Mouse (Mus musculus) liver, embryonic 11.5 days (tissue): Measurements from ENCODE around the gene Trpv2. TPM values are rescaled to one million over a fixed set of nuclear protein-coding genes. Genes with fewer than 3 reads are reported as not detected.
A peak's percentile ranks its signal among the peaks of the same experiment; 100 is the strongest.

Source experiments
- ATAC-seq: fragments of 200-750 bp; cut with Nextera tagmentation; replicated peaks from 2 replicates; pipeline ENCODE4 v1.8.0; 2017; ENCODE audit warnings: moderate number of reproducible peaks, mild to moderate bottlenecking, moderate TSS enrichment, moderate library complexity; ENCODE audit not compliant: low FRiP score
- DNase-seq: peaks from one replicate; pipeline ENCODE4 v3.0.0-alpha.2; 2017; ENCODE audit warnings: low spot score
- H3K27ac ChIP-seq: fragments of 300-500 bp; sonication (generic); 2 replicates; pipeline ENCODE4 v1.5.1; 2014; ENCODE audit warnings: mild to moderate bottlenecking, low read depth, low read length, control low read depth
- H3K27me3 ChIP-seq: fragments of 300-500 bp; sonication (generic); replicated peaks from 2 replicates; pipeline ENCODE4 v1.6.1; 2014; ENCODE audit warnings: low read length, mixed read lengths; ENCODE audit not compliant: control insufficient read depth, insufficient read depth
- H3K36me3 ChIP-seq: fragments of 300-500 bp; sonication (generic); 2 replicates; pipeline ENCODE4 v1.6.1; 2014; ENCODE audit warnings: mild to moderate bottlenecking, low read length, moderate library complexity, mixed read lengths; ENCODE audit not compliant: control insufficient read depth, insufficient read depth
- H3K4me1 ChIP-seq: fragments of 300-500 bp; sonication (generic); replicated peaks from 2 replicates; pipeline ENCODE4 v1.6.1; 2014; ENCODE audit warnings: low read length, mixed read lengths; ENCODE audit not compliant: control insufficient read depth, insufficient read depth
- H3K4me2 ChIP-seq: fragments of 300-500 bp; sonication (generic); 2 replicates; pipeline ENCODE4 v1.6.1; 2014; ENCODE audit warnings: mild to moderate bottlenecking, control low read depth, moderate library complexity
- H3K4me3 ChIP-seq: fragments of 300-500 bp; sonication (generic); 2 replicates; pipeline ENCODE4 v1.5.1; 2014; ENCODE audit warnings: low read depth, low read length, control low read depth
- H3K9ac ChIP-seq: fragments of 300-500 bp; sonication (generic); 2 replicates; pipeline ENCODE4 v1.6.1; 2014; ENCODE audit warnings: low read depth, low read length, control low read depth
- H3K9me3 ChIP-seq: fragments of 300-500 bp; sonication (generic); 2 replicates; pipeline ENCODE4 v1.6.1; 2016; ENCODE audit warnings: low read length, inconsistent platforms, mixed read lengths; ENCODE audit not compliant: control insufficient read depth
- WGBS: fragments of 180-500 bp; shearing (Covaris S2); extraction: QIAGEN DNeasy Blood & Tissue Kit; methylation state at CpG from one replicate; pipeline ENCODE4 v1.1.7; 2014; 5-methylcytosine and 5-hydroxymethylcytosine counted together
- polyA plus RNA-seq: library from polyadenylated mRNA; unstranded; fragments of >200 nt; fragmentation: Nextera tagmentation; extraction: Ambion mirVana; gene quantifications from 2 replicates; pipeline ENCODE4 v1.2.1, GENCODE M21; 2014

Gene Trpv2
- polyA plus RNA-seq, 1 experiment from 2014 or later, result 10.9 TPM

DNA sequence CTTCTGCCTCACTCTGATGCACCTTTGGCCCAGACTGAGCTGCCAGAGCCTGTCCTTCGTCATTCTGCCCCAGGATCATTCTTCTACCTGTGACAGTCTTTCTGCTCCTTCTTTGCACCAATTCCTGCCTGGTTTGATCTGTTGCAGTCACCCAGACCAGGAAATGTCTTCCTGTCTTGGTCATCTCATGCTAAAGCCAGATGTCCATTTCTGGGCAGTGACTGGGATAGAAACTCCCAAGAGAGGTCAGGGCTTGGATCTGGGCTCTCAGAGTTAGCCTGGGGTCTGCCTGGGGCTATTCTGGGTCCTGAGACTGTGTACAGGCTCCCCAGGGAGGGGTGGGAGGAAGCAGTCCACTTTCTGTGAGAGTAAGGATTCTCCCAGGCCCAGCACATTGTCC, 8.1 kb upstream of the Trpv2 start:
- Histone ChIP-seq H3K9me3 (no peaks in the 10 kb centered on the region), H3K36me3 (no peaks in the 10 kb centered on the region), H3K9ac (no peak overlapping the region), H3K4me1 (peaks cover 4% of the 10 kb centered on the region; the same call in 1 of the 2 replicates), H3K27ac (no peak overlapping the region), H3K4me3 (no peak overlapping the region), H3K27me3 (no peaks in the 10 kb centered on the region), H3K4me2 (no peak overlapping the region)
- ATAC-seq (no peak), DNase-seq (no peak)
- WGBS, result 53% methylated on average over 1 of the region's 1 CpGs

DNA sequence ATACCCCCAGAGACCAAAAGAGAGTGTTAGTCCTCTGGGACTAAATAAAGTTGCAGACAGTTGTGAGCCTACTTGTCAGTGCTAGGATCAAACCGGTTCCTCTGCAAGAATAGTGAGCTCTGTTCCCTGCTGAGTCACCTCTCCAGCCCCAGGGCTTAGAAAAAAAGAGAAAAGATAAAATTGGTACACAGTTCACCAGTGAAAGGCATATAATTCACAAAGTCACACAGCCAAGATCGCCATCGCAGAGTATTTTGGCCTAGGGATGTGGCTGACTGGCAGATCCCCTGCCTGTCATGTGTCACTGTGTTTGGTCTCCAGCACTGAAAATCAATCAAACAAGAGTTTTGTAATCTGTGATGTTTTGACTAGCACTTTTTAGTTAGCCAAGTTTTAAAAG, 6.0 kb upstream of the Trpv2 start:
- no peak for ATAC-seq
- Histone ChIP-seq H3K4me2 (no peak overlapping the region), H3K27me3 (no peaks in the 10 kb centered on the region), H3K9ac (no peak overlapping the region), H3K36me3 (no peaks in the 10 kb centered on the region), H3K4me3 (no peak overlapping the region), H3K4me1 (peaks cover 4% of the 10 kb centered on the region; the same call in 1 of the 2 replicates), H3K27ac (no peak overlapping the region), H3K9me3 (no peaks in the 10 kb centered on the region)
- no peak for DNase-seq
- 69% methylated on average over 3 of the region's 3 CpGs for WGBS

DNA sequence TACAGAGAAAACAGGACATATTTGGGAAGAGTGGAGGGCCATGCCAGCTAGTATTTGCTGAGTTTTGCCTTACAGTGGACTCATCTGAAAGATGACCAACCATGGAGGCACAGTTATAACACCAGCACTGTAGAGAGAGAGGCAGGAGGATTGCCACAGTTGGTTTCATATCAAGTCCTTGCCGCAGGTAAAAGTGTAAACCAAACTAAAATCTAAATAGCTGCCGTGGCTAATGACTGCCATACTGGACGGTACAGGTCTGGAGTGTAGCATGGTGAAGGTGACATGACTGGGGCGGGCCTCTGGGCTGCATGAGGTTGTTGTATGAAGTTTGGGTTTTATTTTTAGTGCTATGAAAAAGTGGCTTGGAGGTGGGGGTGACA, 408 bp downstream of the Trpv2 start:
- no peaks in the 10 kb centered on the region for H3K27me3 ChIP-seq
- no peak overlapping the region for H3K4me3 ChIP-seq
- H3K4me1 ChIP-seq, result peaks cover 18% of the 10 kb centered on the region
- no peak for ATAC-seq
- H3K9ac ChIP-seq, result no peak overlapping the region
- DNase-seq, result no peak
- no peak overlapping the region for H3K27ac ChIP-seq
- H3K9me3 ChIP-seq, result no peaks in the 10 kb centered on the region
- peak overlapping the region; percentile 37 for H3K4me2 ChIP-seq
- no peaks in the 10 kb centered on the region for H3K36me3 ChIP-seq
- WGBS, result 72% methylated on average over 4 of the region's 4 CpGs

DNA sequence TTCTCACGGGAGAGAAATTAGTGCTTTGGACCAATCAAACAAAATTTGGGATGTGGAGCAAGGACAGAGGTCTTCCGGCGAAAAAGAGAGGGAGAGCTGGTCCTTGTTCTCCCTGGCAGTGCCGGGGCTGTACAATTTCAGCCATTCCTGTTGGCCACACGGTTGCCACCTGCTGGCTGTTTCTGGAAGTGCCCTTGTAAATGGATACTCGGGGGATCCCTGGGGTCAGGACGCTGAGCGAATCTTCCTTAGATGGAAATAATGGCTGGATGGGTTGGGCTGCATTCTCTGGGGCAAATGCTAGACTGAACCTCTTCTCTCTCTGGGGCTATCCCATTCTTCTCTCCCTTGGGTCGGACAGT, 992 bp downstream of the Trpv2 start:
- no peaks in the 10 kb centered on the region for H3K36me3 ChIP-seq
- H3K27me3 ChIP-seq, result no peaks in the 10 kb centered on the region
- H3K4me1 ChIP-seq, result peaks cover 18% of the 10 kb centered on the region
- H3K27ac ChIP-seq, result peak overlapping the region; percentile 75
- H3K9me3 ChIP-seq, result no peaks in the 10 kb centered on the region
- WGBS, result 4% methylated on average over 9 of the region's 9 CpGs
- DNase-seq, result peak; percentile 81
- peak; percentile 62 for ATAC-seq
- peak overlapping the region; percentile 61 for H3K4me3 ChIP-seq
- H3K9ac ChIP-seq, result peak overlapping the region; percentile 61
- H3K4me2 ChIP-seq, result peak overlapping the region; percentile 100

DNA sequence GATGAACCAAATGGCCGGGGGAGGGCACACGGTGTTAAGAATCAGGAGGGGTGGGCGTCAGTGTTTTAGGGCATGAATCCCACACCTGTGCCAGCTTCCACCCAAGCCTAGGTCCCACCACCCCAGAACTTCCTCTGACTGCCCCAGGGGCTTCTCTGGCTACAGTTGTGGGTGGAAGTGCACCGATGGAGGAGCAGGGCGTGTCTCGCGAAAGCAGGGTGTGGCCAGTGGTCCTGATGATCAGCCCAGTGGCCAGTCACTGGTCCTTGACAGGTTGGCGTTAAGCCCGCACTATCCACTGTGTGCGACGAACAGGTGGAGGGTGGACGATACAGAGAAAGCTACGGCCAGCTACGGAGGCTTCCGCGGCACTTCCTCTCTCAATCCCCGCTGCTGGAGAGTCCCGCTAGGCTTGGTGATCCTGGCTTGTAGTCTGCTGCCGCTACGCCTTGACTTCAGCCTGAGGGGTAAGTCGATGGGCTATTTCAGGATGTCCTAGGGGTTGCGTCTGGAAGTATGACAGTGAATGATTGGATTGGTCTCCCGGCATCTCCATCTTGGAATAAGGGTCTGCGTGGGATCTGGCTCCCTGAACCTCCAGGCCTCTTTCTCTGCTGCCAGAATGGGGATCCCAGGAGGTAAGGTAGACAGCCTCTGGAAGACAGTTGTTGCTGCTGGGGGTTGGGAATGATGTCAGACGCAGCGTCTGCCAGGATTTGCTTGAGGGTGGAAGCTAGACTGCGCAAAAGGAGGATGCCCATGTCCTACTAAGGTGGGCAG, 1.6 kb downstream of the Trpv2 start:
- H3K9ac ChIP-seq, result peak overlapping the region; percentile 61
- WGBS, result 3% methylated on average over 27 of the region's 27 CpGs
- peak; percentile 42 for ATAC-seq

GRCm38 (mm10) chr11:62576530-62577152, 2.4 kb downstream of the Trpv2 start:
- peak; percentile 75 for ATAC-seq
- 28% methylated on average over 16 of the region's 16 CpGs for WGBS
- peaks cover 22% of the 10 kb centered on the region for H3K4me1 ChIP-seq
- peak; percentile 61 for DNase-seq
- H3K4me2 ChIP-seq, result peak overlapping the region; percentile 100
- peak overlapping the region; percentile 45 for H3K9ac ChIP-seq
- peak overlapping the region; percentile 75 for H3K27ac ChIP-seq
- H3K36me3 ChIP-seq, result no peaks in the 10 kb centered on the region
- H3K9me3 ChIP-seq, result no peaks in the 10 kb centered on the region
- H3K27me3 ChIP-seq, result no peaks in the 10 kb centered on the region
- peak overlapping the region; percentile 61 for H3K4me3 ChIP-seq

More for the DNA sequence above, 1.6 kb downstream of the Trpv2 start:
- Histone ChIP-seq H3K36me3 (no peaks in the 10 kb centered on the region), H3K4me1 (peaks cover 22% of the 10 kb centered on the region), H3K4me2 (peak overlapping the region; percentile 100), H3K9me3 (no peaks in the 10 kb centered on the region), H3K4me3 (peak overlapping the region; percentile 61), H3K27me3 (no peaks in the 10 kb centered on the region), H3K27ac (peak overlapping the region; percentile 75)
- peak; percentile 56 for DNase-seq

- ATAC-seq, result no peak
- Histone ChIP-seq H3K9ac (no peak overlapping the region), H3K27ac (no peak overlapping the region), H3K4me1 (peaks cover 14% of the 10 kb centered on the region), H3K27me3 (no peaks in the 10 kb centered on the region), H3K9me3 (no peaks in the 10 kb centered on the region), H3K36me3 (no peaks in the 10 kb centered on the region), H3K4me3 (no peak overlapping the region), H3K4me2 (no peak overlapping the region)
- 86% methylated on average over 6 of the region's 6 CpGs for WGBS
- DNase-seq, result no peak
Measured at GRCm38 (mm10) chr11:62583031-62583430, 8.7 kb downstream of the Trpv2 start.

DNA sequence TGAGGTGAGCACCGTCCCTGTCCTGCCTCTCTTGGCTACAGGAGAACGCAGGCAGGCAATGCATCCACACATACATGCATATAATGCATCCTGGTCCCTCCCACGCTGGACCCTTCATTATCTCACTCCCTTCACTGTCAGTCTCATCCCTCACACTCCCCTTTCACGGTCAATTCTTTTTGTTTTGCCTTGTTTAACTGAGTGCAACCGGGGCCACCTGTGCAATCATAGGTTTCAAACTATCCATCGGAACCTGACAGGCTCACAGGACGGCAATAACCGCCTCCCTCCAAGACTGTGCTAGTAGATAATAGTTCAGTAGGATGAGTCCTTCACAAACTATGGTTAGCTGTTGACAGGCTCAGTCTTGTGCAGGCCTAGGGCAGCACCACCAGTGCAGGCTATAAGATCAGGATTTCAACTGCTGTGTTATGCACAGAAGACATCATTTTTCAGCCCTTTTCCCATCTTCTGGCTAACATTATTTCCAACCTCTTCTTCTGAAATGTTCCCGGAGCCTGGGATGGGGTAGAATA, 10.5 kb downstream of the Trpv2 start:
- no peaks in the 10 kb centered on the region for H3K27me3 ChIP-seq
- ATAC-seq (peak; percentile 28; the same call in 1 of the 2 replicates), DNase-seq (no peak)
- no peak overlapping the region for H3K27ac ChIP-seq
- no peaks in the 10 kb centered on the region for H3K36me3 ChIP-seq
- H3K9ac ChIP-seq, result no peak overlapping the region
- no peaks in the 10 kb centered on the region for H3K9me3 ChIP-seq
- H3K4me3 ChIP-seq, result no peak overlapping the region
- WGBS, result 69% methylated on average over 9 of the region's 9 CpGs
- H3K4me1 ChIP-seq, result peaks cover 14% of the 10 kb centered on the region
- no peak overlapping the region for H3K4me2 ChIP-seq
